Mouse (Mus musculus) lung, postnatal 14 days (tissue): Measurements from ENCODE around the gene Rras2.

ENCODE experiments used
- DNase-seq: peaks from one replicate; pipeline ENCODE4 v3.0.0; 2021

Rras2 gene

DNA sequence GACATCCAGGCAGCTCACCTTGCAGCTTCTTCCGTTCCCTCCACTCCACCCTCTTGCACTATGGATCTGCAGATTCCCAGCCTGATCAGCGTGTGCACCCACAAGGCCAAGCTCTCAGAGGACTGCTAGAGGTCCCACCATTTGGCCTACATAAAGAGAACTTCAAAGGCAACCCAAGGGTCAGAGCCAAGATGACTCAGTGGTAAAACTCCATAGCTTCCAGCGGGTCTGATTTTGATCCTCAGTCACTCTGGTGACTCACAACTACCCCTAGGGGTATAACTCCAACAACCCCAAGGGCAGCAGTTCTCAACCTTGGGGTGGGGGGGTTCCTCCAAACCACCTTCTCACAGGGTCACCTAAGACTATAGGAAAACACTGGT lies 47.1 kb downstream of the Rras2 start:
- DNase-seq, result no peak

DNA sequence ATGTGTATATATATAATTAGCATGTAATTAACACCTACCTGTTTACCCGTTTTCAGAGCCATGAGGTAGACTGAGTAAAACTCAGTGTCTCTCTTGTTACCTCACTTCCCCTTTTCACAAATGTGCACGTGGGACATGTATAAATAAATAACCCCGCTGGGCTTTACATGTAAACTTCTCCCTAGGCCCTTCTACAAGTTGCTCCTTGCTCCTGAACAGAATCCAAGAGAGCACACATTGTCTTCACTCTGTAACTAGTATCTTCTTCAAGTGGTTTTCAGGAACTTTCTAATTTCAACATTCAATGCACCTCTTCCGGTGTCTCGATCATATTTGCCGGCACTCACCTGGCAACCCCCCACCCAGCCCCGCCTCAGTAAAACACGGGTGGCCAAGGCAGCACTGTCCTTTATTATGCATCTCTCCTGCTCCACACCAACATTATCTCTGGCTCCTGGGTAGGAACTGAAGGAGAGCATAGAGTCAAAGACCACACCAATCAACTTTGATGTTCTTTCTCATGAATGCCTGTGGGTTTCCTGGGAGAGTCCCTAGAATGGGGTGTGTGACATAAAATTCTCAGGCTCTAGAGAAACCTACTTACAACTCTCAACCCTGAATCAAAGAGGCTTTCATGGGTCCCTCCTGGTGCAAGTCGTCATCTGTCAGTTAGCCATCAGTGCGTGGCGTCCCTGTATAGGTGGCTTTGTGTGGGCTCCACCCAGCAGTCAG lies 47.7 kb downstream of the Rras2 start:
- no peak for DNase-seq

DNA sequence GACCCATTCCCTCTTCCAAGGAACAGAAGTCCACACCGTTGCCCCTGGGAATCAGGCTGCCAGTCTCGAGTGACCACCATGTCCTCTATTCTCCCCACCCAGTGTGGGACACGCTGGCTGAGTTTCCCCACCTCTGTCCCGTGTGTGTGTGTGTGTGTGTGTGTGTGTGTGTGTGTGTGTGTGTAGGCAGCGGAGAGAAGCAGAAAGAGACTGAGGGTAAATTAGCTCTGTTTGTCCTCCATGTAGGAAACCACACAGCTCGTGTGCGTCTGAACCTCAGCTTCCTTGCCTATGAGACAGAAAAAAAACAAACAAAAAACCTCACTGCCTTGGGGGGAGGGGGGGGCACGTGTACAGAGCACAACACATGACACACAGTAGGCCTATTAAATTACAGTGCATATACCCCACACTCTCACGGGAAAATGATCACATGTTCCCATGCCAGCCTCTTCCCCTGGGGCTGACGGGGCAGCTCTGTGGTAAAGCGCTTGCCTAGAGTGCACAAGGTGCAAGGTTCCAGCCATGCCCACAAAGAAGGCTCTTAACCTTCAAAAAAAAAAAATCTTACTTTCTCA lies 48.5 kb downstream of the Rras2 start:
- no peak for DNase-seq

DNA sequence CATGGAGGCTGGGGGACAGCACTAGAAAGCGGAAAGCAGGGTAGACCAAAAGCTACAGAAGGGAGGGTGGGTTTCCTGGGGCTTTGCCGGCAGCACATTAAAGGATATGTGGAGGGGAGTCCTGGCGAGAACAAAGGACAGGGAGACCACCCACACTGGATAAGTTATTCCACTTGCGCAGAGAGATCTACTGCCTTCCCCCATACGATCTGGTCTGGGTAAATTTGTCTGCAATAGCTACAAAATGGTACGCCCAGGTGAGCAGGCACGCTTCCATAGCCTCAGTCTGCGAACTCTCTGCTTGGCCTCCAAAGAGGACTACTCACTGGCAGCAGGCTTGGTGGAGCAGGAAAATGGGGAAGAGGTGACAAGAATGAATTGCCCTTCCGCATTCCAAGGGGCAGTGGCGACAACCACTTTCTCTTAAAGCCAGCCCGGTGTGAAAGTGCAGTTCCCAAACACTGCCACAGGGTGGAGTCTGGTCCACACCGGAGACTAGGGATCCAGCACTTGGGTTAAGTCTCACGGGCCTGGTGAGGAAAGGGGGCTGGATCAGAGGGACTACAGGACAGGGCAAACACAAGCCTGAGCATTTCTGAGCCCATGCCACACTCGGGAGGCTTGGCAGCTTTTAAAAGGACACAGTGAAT lies 50.9 kb downstream of the Rras2 start:
- peak; percentile 88 for DNase-seq

DNA sequence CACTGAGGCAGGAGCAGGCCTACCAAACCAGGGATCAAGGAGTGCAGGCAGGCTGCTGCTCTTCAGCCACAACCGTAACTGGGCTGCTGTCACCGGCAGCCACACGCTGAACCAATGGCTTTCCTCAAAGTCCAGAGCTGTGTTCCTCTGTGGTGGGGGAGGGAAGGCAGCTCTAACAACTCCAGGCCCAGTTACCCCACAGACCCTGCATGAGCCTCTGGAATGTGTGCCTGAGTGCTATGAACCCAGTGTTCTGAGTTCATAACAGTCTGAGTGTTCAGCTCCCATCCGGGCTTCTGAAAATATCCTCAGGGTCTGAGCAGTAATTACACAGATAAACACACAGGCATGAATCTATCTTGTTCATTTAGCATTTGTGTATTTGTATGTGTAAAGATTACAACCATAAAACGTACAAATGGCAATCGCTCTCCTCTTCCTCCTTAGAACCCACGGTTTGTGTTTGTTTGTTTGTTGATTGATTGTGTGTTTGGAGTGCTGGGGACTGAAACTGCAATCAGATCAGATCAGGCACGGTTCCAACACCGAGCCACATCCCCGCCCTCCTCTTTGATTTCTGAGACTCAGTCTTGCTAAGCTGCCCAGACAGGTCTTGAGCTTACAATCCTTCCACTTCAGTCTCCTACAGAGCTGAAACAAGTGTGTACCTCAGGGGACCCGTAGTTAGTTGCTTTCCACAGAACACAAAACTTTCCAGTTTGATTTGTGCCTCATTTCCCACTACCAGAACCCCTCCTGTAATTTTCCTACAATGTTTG lies 52.0 kb downstream of the Rras2 start:
- no peak for DNase-seq

DNA sequence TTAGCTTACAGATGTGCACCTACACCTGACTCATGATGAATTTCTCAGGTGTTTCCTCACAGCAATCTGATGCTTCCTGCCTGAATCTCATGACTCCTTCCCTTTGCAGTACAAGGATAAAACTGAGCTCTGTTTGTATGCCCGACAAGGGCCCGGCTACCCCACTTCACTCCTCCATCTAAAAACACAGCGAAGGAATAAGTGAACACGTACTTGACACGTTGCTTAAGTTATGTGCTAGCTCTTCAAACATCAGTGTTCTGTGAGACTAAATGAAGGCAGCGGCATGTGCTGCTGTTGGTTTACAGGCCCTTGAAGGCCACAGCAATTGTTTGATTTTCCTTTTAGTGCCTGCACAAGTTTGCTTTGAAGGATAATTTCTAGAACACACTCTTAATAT lies 53.6 kb downstream of the Rras2 start:
- DNase-seq, result no peak

DNA sequence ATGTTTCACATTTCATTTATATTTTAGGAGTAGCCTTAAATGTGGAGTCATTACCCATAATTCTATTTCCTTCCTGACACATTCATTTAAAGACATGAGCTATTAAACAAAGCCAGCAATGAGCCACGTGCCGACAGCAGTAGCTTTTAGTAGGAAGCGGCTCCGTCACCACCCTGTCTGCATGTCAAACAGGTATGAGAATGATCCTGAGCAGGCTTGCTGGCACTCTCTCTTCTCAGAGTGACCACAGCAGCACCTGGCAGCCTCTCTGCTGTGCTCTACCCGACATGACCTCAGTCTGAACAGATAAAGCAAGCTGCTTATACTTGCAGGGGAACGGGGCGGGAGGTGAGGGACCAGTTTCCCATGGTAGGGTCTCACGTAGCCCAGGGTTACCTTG lies 54.0 kb downstream of the Rras2 start:
- no peak for DNase-seq

DNA sequence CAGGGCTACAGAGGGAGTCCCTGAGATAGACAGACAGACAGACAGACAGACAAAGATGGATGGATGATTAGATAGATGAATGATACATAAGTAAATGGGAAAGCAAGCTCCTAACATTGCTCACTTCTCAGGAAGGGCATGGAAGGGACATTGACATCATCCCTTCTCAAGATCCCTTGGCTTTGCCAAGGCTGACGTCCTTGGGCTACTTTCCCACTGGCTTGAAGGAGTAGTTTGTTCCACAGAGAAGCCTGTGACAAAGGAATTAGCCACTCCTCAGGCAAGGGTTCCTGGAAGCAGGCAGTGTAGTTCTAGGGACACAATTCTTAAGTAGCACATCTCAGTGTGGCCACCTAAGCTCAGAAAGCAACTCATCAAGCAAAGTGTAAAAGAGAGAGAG lies 55.1 kb downstream of the Rras2 start:
- peak; percentile 50 for DNase-seq

DNA sequence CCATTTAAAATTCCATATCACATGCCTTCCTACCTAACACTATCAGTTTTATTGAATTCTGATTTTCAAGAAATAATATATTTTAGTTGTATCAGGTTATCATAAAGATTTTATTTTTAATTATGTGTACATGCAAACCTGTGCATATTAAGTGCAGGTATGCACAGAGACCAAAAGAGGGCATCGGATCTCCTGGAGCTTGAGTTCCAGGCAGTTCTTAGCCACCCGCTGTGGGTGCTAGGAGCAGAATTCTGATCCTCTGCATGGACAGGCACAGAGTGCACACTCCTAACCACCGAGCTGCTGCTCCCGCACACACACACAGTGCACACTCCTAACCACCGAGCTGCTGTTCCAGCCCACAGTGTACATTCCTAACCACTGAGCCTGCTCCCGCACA lies 57.1 kb downstream of the Rras2 start:
- no peak for DNase-seq

DNA sequence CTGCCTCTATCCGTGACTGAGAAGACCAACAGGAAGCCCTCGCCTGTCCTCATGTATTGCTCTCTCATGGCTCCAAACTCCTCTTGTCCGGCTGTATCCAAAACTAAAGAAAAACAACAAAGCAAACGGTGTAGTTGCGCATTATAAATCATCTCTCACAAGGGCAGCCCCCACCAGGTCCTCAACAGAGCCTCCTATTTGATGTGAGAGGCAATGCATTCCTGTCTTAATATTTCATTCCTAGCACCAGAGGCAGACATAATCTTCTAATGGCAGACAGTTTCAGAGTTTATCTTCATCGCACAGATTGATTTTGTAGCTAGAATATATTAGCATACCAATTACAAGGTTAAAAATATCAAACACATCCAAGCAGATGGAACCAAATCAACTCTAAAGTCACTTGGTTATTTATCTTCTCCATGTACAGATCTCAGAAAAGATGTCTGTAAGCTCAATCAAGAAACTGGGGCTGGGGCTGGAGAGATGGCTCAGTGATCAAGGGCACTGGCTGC lies 58.6 kb downstream of the Rras2 start:
- no peak for DNase-seq

DNA sequence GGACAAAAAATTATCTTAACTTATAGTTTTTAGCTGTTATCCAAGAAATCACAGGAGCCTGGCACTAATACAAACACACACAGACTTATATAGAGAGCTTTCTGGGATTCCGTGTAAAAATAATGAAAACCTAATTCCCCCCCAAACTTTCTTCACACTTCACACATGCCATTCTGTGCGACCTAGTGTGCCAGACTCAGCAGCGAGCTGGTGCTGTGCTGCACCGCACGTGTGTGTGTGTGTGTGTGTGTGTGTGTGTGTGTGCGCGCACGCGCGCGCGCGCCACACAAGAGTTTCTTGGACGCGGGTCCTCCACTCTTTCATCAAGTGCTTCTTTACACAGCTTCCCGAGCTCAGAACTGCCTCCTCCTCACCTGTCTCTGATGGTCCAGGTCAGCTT lies 59.4 kb downstream of the Rras2 start:
- no peak for DNase-seq

DNA sequence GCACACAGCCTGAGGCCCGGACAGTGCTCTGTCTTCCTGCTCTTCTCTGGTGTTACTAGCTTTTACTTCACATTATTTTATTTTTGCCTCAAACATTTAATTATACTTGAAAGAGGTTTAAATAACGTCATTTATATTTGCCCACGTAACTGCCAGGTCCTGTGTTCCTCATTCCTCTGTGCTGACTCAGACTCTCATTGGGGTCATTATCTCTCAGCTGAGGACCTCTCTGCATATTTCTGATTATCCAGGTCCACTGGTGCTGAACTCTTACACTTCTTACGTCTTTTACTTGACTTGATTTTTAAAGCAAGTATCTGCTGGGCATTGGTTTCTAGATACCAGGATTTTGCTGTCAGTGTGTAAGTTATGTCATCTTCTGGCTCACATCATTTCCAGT lies 63.9 kb downstream of the Rras2 start:
- DNase-seq, result no peak

DNA sequence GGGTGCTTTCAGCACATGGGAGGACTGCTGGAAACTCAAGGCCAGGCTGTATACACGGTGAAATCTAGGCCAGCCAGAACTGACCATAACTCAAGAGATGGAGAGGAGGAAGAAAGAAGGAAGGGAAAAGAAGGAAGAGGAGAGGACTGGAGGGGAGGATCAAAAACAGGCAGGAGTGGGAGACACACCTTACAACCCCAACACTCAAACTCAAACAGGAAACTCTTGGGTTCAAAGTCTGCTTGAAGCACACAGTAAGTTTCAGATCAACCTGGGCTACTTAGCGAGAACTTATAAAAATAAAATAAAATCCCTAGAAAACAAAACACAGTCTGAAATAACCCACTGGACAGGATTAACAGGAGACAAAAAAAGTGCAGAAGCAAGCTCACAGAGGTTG lies 71.8 kb downstream of the Rras2 start:
- no peak for DNase-seq

DNA sequence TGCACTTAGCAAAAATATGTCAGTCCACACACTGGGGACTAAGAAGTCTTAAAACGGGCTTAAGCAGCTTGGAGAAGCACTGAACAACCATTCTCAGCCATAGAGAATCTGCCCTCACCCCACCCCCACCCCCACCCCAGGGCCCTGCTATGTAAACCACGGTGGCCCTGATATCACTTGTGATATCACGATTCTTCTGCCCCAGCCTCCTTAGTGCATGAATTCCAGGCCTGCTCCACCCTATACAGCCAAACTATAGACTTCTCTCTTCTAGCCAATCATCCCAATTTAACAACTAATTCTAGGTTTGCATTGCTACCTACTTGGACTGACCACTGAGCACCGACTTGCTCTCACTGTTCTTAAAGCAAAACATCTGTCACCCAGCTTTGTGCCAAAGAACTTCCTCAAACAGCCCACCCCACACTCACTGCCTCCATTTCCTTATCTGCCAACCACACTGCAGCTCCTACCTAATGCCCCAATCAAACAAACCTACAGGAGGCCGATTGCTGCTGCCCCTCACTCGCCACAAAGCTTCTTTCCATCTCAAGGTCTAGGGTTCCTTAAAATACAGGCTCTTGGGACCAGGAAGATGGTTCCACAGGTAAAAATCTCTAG lies 73.5 kb downstream of the Rras2 start:
- no peak for DNase-seq

DNA sequence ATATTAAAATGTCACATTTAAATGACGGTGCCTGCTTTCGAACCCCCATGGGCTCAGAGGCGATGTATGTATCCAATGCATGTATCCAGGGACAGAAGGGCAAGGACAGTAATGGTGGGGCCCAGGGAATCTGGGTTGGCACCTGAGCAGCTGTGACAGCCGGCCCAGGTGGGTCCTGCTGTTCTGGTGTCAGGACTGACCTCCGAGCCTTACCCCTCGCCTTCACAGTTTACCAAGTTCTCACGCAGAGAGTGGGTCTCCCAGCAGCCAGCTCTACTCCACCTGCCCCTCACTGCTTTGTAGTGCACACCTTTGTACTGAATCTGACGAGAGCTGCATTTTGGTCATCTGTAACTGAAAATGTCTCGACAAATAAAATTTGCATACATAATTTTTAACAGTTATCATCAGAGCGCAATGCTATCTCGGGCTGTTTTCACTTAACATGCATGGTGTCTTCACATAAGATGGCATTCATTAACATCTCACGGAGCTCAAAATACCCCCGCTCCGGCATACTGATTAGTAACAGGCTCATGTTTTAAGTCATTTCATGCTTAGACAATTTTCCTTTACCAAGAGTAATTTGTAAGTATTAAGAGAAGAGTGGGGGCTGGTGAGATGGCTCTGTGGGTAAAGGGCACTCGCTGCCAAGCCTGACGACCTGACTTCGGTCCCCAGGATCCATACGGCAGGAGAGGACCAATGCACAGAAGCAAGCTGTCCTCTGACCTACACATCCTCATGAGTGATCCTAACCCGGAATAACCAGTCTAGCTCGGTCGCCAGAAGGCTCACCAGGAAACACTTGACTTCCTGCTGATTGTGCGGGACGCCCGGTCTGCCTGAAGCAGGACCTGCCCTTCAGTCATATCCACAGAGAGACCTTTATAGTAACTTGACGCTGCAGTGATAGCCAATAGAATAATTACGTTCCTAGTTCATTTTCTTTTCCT lies 74.3 kb downstream of the Rras2 start:
- no peak for DNase-seq

DNA sequence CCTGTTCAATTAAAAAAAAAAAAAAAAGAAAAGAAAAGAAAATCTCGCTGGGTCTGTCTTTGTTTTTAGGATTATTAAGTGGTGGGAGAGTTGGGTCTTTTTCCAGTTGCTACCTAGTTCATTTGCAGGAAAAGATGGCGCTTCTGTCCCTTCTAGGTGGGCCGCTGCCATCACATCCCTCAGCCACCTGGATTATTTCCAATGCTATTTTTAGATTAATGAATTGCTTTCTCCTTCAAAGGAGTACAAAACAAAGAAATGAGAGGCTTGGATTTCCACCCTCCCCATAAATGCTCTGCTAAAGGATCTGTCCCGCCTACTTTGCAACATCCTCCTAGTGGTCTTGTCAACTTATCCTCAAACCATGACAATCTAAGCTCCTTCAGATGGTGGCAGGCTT lies 76.2 kb downstream of the Rras2 start:
- no peak for DNase-seq

DNA sequence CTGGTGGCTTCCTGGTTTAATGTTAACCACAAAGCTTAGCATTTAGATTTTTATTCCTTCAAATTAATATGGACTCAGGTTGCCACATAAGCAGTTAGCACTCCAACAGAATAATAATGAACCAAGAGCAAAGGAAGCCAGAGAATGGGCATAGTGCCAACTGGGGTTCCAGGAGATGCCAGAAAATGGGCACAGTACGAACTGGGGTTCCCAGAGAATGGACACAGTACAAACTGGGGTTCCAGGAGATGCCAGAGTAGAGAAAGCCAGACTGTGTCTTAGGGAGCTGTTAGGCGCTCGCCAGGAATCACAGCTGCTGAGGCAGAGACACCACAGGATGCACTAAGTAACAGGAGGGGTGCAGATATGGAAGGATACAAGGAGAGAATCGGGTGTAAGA lies 80.3 kb downstream of the Rras2 start:
- DNase-seq, result no peak

DNA sequence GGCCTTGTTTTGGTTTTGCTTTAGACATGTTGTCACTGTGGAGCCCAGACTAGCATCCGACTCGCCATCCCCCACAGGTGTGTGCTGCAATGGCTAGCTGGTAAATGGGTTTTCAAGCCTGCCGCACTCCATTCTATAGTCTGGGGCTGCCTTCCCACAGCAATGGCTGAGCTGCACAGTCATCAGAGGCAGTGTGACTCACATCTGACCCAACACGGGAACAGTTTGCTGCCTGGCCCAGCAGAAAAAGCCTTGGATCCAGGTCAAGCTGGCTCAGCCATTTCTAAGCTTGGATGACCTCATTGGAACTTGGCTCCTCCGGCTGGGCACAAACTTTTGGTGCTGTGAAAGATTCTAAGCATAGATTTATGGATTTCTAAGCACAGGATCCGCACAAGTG lies 88.0 kb downstream of the Rras2 start:
- DNase-seq, result peak; percentile 52

DNA sequence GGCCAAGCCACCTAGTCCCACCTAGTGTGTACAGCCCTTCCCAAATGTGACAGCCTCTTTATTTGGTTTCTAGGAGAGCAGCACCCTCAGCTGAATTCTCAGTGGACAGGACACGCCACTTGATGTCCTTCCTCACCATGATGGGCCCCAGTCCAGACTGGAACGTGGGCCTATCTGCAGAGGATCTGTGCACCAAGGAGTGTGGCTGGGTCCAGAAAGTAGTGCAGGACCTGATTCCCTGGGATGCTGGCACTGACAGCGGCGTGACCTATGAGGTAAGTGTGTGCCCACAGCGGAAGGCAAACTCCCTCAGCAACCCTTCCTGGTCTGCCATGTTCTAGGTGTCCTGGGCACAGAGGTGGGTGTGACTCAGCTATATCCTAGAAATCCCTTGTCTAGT lies 88.8 kb downstream of the Rras2 start:
- DNase-seq, result no peak

DNA sequence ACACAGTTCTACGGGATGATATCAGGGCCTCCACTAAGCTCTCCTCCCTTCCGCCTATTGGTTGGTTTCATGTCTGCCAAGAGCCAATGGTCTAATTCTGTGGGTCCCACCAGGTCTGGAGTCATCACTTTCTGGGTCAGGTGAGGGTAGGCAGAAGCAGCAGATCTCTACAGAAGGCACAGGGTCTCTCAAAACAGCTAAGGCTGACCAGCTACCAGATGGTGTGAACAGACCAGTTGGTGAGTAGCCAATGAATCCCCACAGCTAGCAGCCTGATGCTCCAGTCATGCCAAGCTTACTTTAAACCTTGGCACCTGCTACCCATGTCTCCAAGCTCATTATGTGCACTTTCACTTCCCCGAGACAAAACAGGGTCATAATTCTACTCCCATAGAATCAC lies 90.2 kb downstream of the Rras2 start:
- no peak for DNase-seq

DNA sequence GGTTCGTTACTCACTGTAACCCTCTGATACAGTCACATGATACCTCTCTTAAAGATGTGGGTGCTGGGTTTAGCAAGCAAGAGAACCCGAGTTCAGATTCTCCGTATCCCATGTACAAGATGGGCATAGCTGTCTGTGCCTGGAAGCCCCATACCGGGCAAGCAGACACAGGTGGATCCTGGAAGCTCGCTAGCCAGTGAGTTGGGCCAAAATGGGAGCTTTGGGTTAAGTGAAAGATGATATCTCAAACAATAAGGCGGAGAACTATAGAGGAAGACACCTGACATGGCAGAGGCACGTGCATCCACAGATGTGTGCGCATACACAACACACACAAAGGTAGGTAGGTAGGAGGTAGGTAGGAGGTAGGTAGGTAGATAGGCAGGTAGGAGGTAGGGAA lies 90.7 kb downstream of the Rras2 start:
- DNase-seq, result no peak

DNA sequence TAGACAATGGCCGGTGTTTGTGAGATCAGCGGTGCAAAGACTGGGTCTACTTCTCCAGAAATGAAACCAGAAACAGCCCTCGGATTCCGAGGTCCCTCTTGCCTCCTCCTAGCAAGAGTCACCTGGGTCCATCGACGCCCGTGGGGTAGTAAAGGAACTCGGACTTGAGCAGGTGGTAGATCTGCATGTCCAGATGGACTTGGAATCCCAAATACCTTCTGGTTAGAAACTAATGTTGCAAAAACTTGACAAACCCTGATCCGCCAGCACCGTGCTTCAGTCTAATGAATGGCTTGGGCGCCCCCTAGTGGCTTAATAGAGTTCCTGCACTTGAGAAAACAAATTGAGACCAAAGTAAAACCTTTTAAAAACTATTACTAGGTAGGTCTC lies 96.9 kb downstream of the Rras2 start:
- DNase-seq, result peak; percentile 80
